Mouse (Mus musculus): ENCODE measurements around the gene Pank1. TPM values are rescaled to one million over a fixed set of nuclear protein-coding genes. Genes with fewer than 3 reads are reported as not detected.

Gene Pank1
- total RNA-seq, 1 experiment: 6.9 TPM

DNA sequence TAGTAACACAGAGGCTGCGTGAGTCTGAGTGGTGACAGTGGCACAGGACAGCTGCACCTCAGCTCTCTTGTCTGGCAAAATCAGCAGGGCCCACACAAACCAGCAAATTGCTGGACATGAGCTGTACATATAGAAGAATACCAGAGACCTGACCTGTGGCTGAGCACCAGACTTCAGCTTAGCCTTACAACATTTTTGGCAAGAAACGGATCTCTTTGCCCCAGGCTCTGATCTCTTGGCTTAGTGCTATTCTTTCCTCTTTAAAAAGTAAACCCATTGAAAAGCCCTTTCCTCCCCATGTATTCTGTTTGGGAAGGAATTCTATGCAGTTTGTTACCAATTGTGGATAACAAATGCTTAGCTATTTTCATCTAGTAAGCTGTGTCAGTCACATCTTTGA is 74.2 kb downstream of the Pank1 start:
- Histone ChIP-seq H3K27ac (ENCODE audit: insufficient read depth, low read depth, low read length, poor library complexity, severe bottlenecking) (no peak overlapping the region), H3K9ac (ENCODE audit: insufficient read depth, low read depth, low read length, poor library complexity, severe bottlenecking) (no peak overlapping the region), H3K9me3 (ENCODE audit: control insufficient read depth, insufficient read depth, low read depth, low read length) (no peaks in the 10 kb centered on the region), H3K4me3 (ENCODE audit: insufficient read depth in 1 of 2, low read depth in 1 of 2, low read length in 2 of 2, poor library complexity in 1 of 2, severe bottlenecking in 1 of 2) (no peak overlapping the region), H3K36me3 (ENCODE audit: control insufficient read depth, insufficient read depth, low read length, poor library complexity, severe bottlenecking) (no peaks in the 10 kb centered on the region), H3K4me1 (ENCODE audit: control insufficient read depth in 2 of 2, insufficient read depth in 2 of 2, low read length in 2 of 2, poor library complexity in 1 of 2) (no peaks in the 10 kb centered on the region)
- in situ Hi-C loops (cut with MboI; ENCODE audit: low sequenced_read_pairs in 2 of 2, unreplicated experiment in 2 of 2): no loop called here
- TF ChIP-seq ZNF384 (IDR thresholded peaks at IDR 0.05; ENCODE audit: low read depth, low read length) (no peak), HCFC1 (IDR thresholded peaks at IDR 0.05; ENCODE audit: borderline replicate concordance, insufficient read depth, low read length) (no peak), CHD2 (IDR thresholded peaks at IDR 0.05; ENCODE audit: low read depth, low read length) (no peak), ZC3H11A (IDR thresholded peaks at IDR 0.05; ENCODE audit: borderline replicate concordance, low read depth, low read length) (no peak), MAFK (IDR thresholded peaks at IDR 0.05; ENCODE audit: insufficient read depth, low read depth, low read length) (no peak)
- no peak for DNase-seq (ENCODE audit: low read depth, low spot score)

- no peak for TF ChIP-seq ZC3H11A (IDR thresholded peaks at IDR 0.05; ENCODE audit: borderline replicate concordance, low read depth, low read length)
- TF ChIP-seq MAFK (IDR thresholded peaks at IDR 0.05; ENCODE audit: insufficient read depth, low read depth, low read length): no peak
- TF ChIP-seq CHD2 (IDR thresholded peaks at IDR 0.05; ENCODE audit: low read depth, low read length): no peak
- no peak for TF ChIP-seq HCFC1 (IDR thresholded peaks at IDR 0.05; ENCODE audit: borderline replicate concordance, insufficient read depth, low read length)
- TF ChIP-seq ZNF384 (IDR thresholded peaks at IDR 0.05; ENCODE audit: low read depth, low read length): no peak
- H3K36me3 ChIP-seq (ENCODE audit: control insufficient read depth, insufficient read depth, low read length, poor library complexity, severe bottlenecking): no peaks in the 10 kb centered on the region
- H3K9me3 ChIP-seq (ENCODE audit: control insufficient read depth, insufficient read depth, low read depth, low read length): no peaks in the 10 kb centered on the region
- H3K27ac ChIP-seq (ENCODE audit: insufficient read depth, low read depth, low read length, poor library complexity, severe bottlenecking): no peak overlapping the region
- in situ Hi-C loops (cut with MboI; ENCODE audit: low sequenced_read_pairs in 2 of 2, unreplicated experiment in 2 of 2): no loop called here
- no peak overlapping the region for H3K4me3 ChIP-seq (ENCODE audit: insufficient read depth in 1 of 2, low read depth in 1 of 2, low read length in 2 of 2, poor library complexity in 1 of 2, severe bottlenecking in 1 of 2)
- no peak overlapping the region for H3K9ac ChIP-seq (ENCODE audit: insufficient read depth, low read depth, low read length, poor library complexity, severe bottlenecking)
- no peak for DNase-seq (ENCODE audit: low read depth, low spot score)
- no peaks in the 10 kb centered on the region for H3K4me1 ChIP-seq (ENCODE audit: control insufficient read depth in 2 of 2, insufficient read depth in 2 of 2, low read length in 2 of 2, poor library complexity in 1 of 2)
Observed at GRCm38 (mm10) chr19:34804531-34804930, 74.7 kb downstream of the Pank1 start.

DNA sequence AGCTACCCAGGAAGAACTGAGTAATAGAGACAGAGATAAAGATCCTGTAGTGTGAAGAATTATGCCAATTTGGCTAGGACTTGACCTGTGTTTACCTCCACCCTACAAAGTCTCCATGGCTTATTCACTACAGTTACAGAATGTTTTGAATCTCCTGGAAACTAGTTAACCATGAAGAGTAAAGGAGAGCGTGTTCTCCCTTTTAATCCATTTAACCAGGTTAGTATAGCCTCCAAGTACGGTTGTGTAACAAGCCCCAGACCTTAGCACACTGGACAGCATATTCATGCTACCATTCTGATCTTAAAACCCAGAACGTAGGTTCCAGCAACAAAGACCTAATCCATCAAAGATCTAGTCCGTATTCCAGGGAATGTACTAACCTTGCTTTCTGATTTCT is 75.9 kb downstream of the Pank1 start:
- Histone ChIP-seq H3K27ac (ENCODE audit: insufficient read depth, low read depth, low read length, poor library complexity, severe bottlenecking) (no peak overlapping the region), H3K9me3 (ENCODE audit: control insufficient read depth, insufficient read depth, low read depth, low read length) (no peaks in the 10 kb centered on the region), H3K36me3 (ENCODE audit: control insufficient read depth, insufficient read depth, low read length, poor library complexity, severe bottlenecking) (no peaks in the 10 kb centered on the region), H3K4me3 (ENCODE audit: insufficient read depth in 1 of 2, low read depth in 1 of 2, low read length in 2 of 2, poor library complexity in 1 of 2, severe bottlenecking in 1 of 2) (no peak overlapping the region), H3K4me1 (ENCODE audit: control insufficient read depth in 2 of 2, insufficient read depth in 2 of 2, low read length in 2 of 2, poor library complexity in 1 of 2) (no peaks in the 10 kb centered on the region), H3K9ac (ENCODE audit: insufficient read depth, low read depth, low read length, poor library complexity, severe bottlenecking) (no peak overlapping the region)
- in situ Hi-C loops (cut with MboI; ENCODE audit: low sequenced_read_pairs in 2 of 2, unreplicated experiment in 2 of 2): no loop called here
- DNase-seq (ENCODE audit: low read depth, low spot score): no peak
- TF ChIP-seq ZNF384 (IDR thresholded peaks at IDR 0.05; ENCODE audit: low read depth, low read length) (no peak), ZC3H11A (IDR thresholded peaks at IDR 0.05; ENCODE audit: borderline replicate concordance, low read depth, low read length) (no peak), CHD2 (IDR thresholded peaks at IDR 0.05; ENCODE audit: low read depth, low read length) (no peak), MAFK (IDR thresholded peaks at IDR 0.05; ENCODE audit: insufficient read depth, low read depth, low read length) (no peak), HCFC1 (IDR thresholded peaks at IDR 0.05; ENCODE audit: borderline replicate concordance, insufficient read depth, low read length) (no peak)

- Histone ChIP-seq H3K4me1 (ENCODE audit: control insufficient read depth in 2 of 2, insufficient read depth in 2 of 2, low read length in 2 of 2, poor library complexity in 1 of 2) (no peaks in the 10 kb centered on the region), H3K4me3 (ENCODE audit: insufficient read depth in 1 of 2, low read depth in 1 of 2, low read length in 2 of 2, poor library complexity in 1 of 2, severe bottlenecking in 1 of 2) (no peak overlapping the region), H3K36me3 (ENCODE audit: control insufficient read depth, insufficient read depth, low read length, poor library complexity, severe bottlenecking) (no peaks in the 10 kb centered on the region), H3K9me3 (ENCODE audit: control insufficient read depth, insufficient read depth, low read depth, low read length) (no peaks in the 10 kb centered on the region), H3K9ac (ENCODE audit: insufficient read depth, low read depth, low read length, poor library complexity, severe bottlenecking) (no peak overlapping the region), H3K27ac (ENCODE audit: insufficient read depth, low read depth, low read length, poor library complexity, severe bottlenecking) (no peak overlapping the region)
- TF ChIP-seq ZC3H11A (IDR thresholded peaks at IDR 0.05; ENCODE audit: borderline replicate concordance, low read depth, low read length) (no peak), ZNF384 (IDR thresholded peaks at IDR 0.05; ENCODE audit: low read depth, low read length) (no peak), HCFC1 (IDR thresholded peaks at IDR 0.05; ENCODE audit: borderline replicate concordance, insufficient read depth, low read length) (no peak), MAFK (IDR thresholded peaks at IDR 0.05; ENCODE audit: insufficient read depth, low read depth, low read length) (no peak), CHD2 (IDR thresholded peaks at IDR 0.05; ENCODE audit: low read depth, low read length) (no peak)
- DNase-seq (ENCODE audit: low read depth, low spot score): no peak
- in situ Hi-C loops (cut with MboI; ENCODE audit: low sequenced_read_pairs in 2 of 2, unreplicated experiment in 2 of 2): no loop called here
Observed at GRCm38 (mm10) chr19:34799644-34800267, 79.5 kb downstream of the Pank1 start.
